Mouse (Mus musculus) kidney, adult 2 months (tissue): ENCODE data around the gene Crocc2.

Source experiments
- CTCF ChIP-seq: fragments of 200-500 bp; conservative IDR thresholded peaks from 2 replicates; pipeline ENCODE4 v1.5.1; 2011; ENCODE audit warnings: low read depth, mild to moderate bottlenecking, control low read depth, low read length, moderate library complexity, mixed read lengths; ENCODE audit not compliant: insufficient read depth, insufficient read length
- POLR2A ChIP-seq: fragments of 200-500 bp; IDR thresholded peaks from one replicate; pipeline ENCODE4 v1.6.1; 2011; ENCODE audit warnings: low read depth, low read length, control low read depth

GRCm38 (mm10) chr1:93150907-93151661, 17.4 kb upstream of the Crocc2 start:
- no peak for TF ChIP-seq CTCF
- TF ChIP-seq POLR2A = no peak
